Mouse (Mus musculus) neural tube, postnatal 0 days (tissue): ENCODE data around the gene Crnn. TPM values are rescaled to one million over a fixed set of nuclear protein-coding genes. Genes with fewer than 3 reads are reported as not detected.

Source experiments
- polyA plus RNA-seq: library from polyadenylated mRNA; unstranded; fragments of >200 nt; fragmentation: Nextera tagmentation; extraction: Ambion mirVana; gene quantifications from 2 replicates; pipeline ENCODE4 v1.2.1, GENCODE M21; 2015

Gene Crnn
- not detected in 2 replicates for polyA plus RNA-seq

DNA sequence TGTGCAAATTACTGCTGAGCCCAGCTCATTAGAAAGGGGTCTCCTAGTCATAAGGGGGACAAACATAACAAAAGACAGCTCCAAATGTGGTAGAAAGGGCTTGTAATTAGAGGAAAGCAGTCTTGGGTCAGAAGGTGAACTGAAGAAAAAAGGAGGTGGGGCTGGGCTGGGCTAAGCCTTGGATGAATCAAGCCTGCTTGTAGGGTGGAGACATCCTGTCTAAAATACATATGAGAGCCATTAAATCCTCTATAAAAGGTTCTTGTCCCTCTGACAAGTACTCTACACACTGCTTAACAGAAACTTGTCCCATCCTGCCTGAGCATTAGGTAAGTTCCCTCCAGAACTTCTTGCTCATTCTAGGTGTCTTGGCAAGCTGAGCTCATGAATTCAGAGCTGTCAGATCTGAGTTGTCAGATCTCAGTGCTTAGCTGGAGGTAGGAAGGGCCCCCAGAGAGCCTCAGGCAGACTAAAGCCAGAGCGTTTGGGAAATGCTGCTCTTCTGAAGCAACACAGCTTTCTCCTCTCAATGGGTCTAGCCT lies at the start of gene Crnn:
Crnn (plus strand) TSS at position 278 of the 542 bp plus-strand sequence.

DNA sequence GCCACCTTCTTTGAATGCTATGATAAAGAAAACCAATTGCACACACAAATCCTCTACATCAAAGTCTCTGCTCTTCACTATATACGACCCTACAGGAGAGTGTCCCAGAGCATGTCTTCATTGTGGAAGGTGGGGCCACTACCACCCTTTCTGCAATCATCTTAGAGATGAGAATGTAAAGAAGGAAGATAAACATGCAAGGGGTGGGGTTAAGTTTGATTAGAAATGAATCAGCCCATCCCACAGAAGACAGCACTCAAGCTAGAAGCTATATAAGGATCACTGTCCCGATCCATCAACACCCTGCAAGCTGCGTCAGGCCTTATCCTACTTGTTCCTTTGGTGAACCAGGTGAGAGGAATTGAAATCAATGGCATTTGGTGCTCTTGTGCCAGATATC lies 52.4 kb downstream of the Crnn start, which contains the start of gene Flg2:
Flg2 (plus strand) TSS at position 301 of the 400 bp plus-strand sequence.

Other genes with a start within 250 kb of the Crnn start
- not detected in 2 replicates for gene Lce3a, start 218.6 kb upstream of the Crnn start, polyA plus RNA-seq
- gene Lce3b, start 211.8 kb upstream of the Crnn start, polyA plus RNA-seq = not detected in 2 replicates
- gene Lce3c, start 200.3 kb upstream of the Crnn start, polyA plus RNA-seq = not detected in 2 replicates
- gene Lce3d, start 187.4 kb upstream of the Crnn start, polyA plus RNA-seq = not detected in 2 replicates
- not detected in 2 replicates for gene Lce3e, start 177.7 kb upstream of the Crnn start, polyA plus RNA-seq
- gene Lce3f, start 152.6 kb upstream of the Crnn start, polyA plus RNA-seq = not detected in 2 replicates
- gene Crct1, start 129.1 kb upstream of the Crnn start, polyA plus RNA-seq = 0.79 and 0.97 TPM in 2 replicates
- gene Lce1m, start 125.7 kb upstream of the Crnn start, polyA plus RNA-seq = not detected in 2 replicates
- not detected in 2 replicates for gene Gm4858, start 76.0 kb upstream of the Crnn start, polyA plus RNA-seq
- gene Flg2, start 52.5 kb downstream of the Crnn start, polyA plus RNA-seq = not detected in 2 replicates
- gene Flg, start 128.7 kb downstream of the Crnn start, polyA plus RNA-seq = not detected in 2 replicates
- gene Hrnr, start 175.0 kb downstream of the Crnn start, polyA plus RNA-seq = not detected in 2 replicates
- gene Rptn, start 248.9 kb downstream of the Crnn start, polyA plus RNA-seq = not detected in 2 replicates